Mouse (Mus musculus) embryonic facial prominence, embryonic 15.5 days (tissue): ENCODE measurements around the gene Rsph6a. TPM values are rescaled to one million over a fixed set of nuclear protein-coding genes. Genes with fewer than 3 reads are reported as not detected.

ENCODE experiments used
- ATAC-seq: fragments of 200-750 bp; cut with Nextera tagmentation; 2 replicates; pipeline ENCODE4 v1.8.0; 2017; ENCODE audit warnings: low read depth, moderate TSS enrichment; ENCODE audit not compliant: insufficient number of reproducible peaks, low FRiP score, low TSS enrichment
- H3K27ac ChIP-seq: fragments of 300-500 bp; sonication (generic); replicated peaks from 2 replicates; pipeline ENCODE4 v1.5.1; 2015; ENCODE audit warnings: mild to moderate bottlenecking, inconsistent platforms
- H3K27me3 ChIP-seq: fragments of 300-500 bp; sonication (generic); 2 replicates; pipeline ENCODE4 v1.6.1; 2015; ENCODE audit warnings: inconsistent platforms
- H3K36me3 ChIP-seq: fragments of 300-500 bp; sonication (generic); 2 replicates; pipeline ENCODE4 v1.6.1; 2015; ENCODE audit warnings: mild to moderate bottlenecking, inconsistent platforms
- H3K4me1 ChIP-seq: fragments of 300-500 bp; sonication (generic); 2 replicates; pipeline ENCODE4 v1.6.1; 2015; ENCODE audit warnings: inconsistent platforms
- H3K4me2 ChIP-seq: fragments of 300-500 bp; sonication (generic); replicated peaks from 2 replicates; pipeline ENCODE4 v1.6.1; 2015; ENCODE audit warnings: mild to moderate bottlenecking, inconsistent platforms
- H3K4me3 ChIP-seq: fragments of 300-500 bp; sonication (generic); replicated peaks from 2 replicates; pipeline ENCODE4 v1.5.1; 2015; ENCODE audit warnings: mild to moderate bottlenecking, inconsistent platforms
- H3K9ac ChIP-seq: fragments of 300-500 bp; sonication (generic); 2 replicates; pipeline ENCODE4 v1.6.1; 2015; ENCODE audit warnings: inconsistent platforms
- H3K9me3 ChIP-seq: fragments of 300-500 bp; sonication (generic); replicated peaks from 2 replicates; pipeline ENCODE4 v1.6.1; 2016; ENCODE audit warnings: inconsistent platforms
- WGBS: fragments of 180-500 bp; shearing (Covaris S2); methylation state at CpG from one replicate; pipeline ENCODE4 v1.1.7; 2015; 5-methylcytosine and 5-hydroxymethylcytosine counted together
- microRNA-seq: library from miRNA; unstranded; fragments of <30 nt; microRNA quantifications from one replicate; pipeline ENCODE4, GENCODE M21; 2016; ENCODE audit warnings: borderline number of aligned reads
- polyA plus RNA-seq: library from polyadenylated mRNA; unstranded; fragments of >200 nt; fragmentation: Nextera tagmentation; extraction: Ambion mirVana; gene quantifications from 2 replicates; pipeline ENCODE4 v1.2.1, GENCODE M21; 2015

The Rsph6a gene
- polyA plus RNA-seq, 1 experiment from 2014 or later, result not detected

- ATAC-seq, result no peak
- WGBS, result 90% methylated on average over 2 of the region's 2 CpGs
These were observed 50.0 kb downstream of the Rsph6a start for GRCm38 (mm10) chr7:19104486-19104885.

DNA sequence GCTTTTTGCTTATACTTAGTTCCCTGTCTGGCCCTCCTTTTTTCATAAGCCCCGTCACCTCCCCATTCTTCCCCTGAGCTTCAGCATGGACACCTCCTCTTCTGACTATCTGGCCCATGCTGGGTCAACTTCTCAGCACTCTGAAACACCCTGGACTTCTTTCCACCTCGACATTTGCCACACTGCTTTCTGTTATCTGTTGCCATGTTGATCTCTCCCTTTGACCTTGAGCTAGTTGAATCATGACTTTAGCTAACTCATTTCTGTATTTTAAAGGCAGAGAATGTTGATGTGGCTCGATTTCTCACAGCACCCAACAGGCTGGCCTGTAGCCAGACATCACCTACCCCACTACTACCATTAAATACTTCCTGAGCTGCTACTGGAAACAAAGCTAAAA lies 52.9 kb downstream of the Rsph6a start:
- H3K27ac ChIP-seq, result no peak overlapping the region
- 58% methylated on average over 3 of the region's 3 CpGs for WGBS
- H3K4me2 ChIP-seq, result no peak overlapping the region
- ATAC-seq, result no peak
- no peak overlapping the region for H3K4me3 ChIP-seq
- no peaks in the 10 kb centered on the region for H3K27me3 ChIP-seq
- H3K4me1 ChIP-seq, result no peaks in the 10 kb centered on the region
- H3K36me3 ChIP-seq, result no peaks in the 10 kb centered on the region
- no peaks in the 10 kb centered on the region for H3K9me3 ChIP-seq
- no peak overlapping the region for H3K9ac ChIP-seq

More at GRCm38 (mm10) chr7:19104486-19104885, 50.0 kb downstream of the Rsph6a start:
- no peak overlapping the region for H3K9ac ChIP-seq
- no peak overlapping the region for H3K27ac ChIP-seq
- H3K9me3 ChIP-seq, result no peaks in the 10 kb centered on the region
- H3K36me3 ChIP-seq, result no peaks in the 10 kb centered on the region
- H3K4me3 ChIP-seq, result no peak overlapping the region
- 0 out of 2 replicates have a peak, but pooled peaks cover 4% of the 10 kb centered on the region for H3K4me1 ChIP-seq
- no peaks in the 10 kb centered on the region for H3K27me3 ChIP-seq
- no peak overlapping the region for H3K4me2 ChIP-seq

GRCm38 (mm10) chr7:19109565-19109964 lies 55.1 kb downstream of the Rsph6a start:
- no peak for ATAC-seq
- Histone ChIP-seq H3K27ac (no peak overlapping the region), H3K4me3 (no peak overlapping the region), H3K36me3 (no peaks in the 10 kb centered on the region), H3K4me2 (no peak overlapping the region), H3K4me1 (no peaks in the 10 kb centered on the region), H3K9me3 (no peaks in the 10 kb centered on the region), H3K27me3 (no peaks in the 10 kb centered on the region), H3K9ac (no peak overlapping the region)
- 85% methylated on average over 1 of the region's 1 CpGs for WGBS

DNA sequence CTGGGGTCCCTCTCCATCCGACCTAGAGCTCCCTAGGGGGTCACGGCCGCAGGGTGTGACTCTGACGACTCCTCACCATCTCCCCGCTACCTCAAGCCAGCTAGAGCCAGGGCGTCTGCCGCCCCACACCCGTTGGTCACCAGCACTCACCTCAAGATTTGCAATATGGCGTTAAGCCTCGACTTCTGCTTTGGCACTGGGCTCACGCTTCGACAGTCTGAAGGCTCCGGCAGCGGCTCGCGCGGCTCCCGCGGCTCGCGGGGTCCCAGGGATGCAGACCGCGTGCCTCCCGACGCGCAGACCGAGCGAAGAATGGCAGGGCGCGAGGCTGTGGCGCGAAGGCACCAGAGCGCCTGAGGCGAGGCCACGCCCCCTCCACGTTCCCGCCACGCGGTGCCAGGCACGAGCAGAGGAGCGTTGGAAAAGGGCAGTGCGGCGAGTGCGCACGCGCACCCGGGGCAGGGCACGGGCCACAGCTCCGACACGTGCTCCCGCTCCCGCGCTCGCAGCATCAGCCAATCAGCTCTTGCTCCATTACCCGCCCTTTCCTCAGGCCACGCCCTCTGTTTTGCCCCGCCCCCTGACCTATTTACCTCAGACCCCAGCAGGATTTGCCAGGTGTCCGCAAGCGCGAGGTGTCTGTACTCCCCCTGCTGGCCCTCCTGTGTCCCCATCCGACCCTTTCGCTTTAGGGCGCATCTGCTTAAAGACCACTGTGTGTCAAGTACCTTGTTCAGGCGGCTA lies 63.7 kb downstream of the Rsph6a start, which contains the start of gene Gm4969:
Gene Gm4969, minus strand, starts transcription at position 341 of the 744 bp plus-strand sequence.
- no peak within 1 kb of the TSS for H3K27ac ChIP-seq
- peaks cover 24% of the 10 kb centered on the region for H3K4me1 ChIP-seq
- H3K27me3 ChIP-seq, result no peaks in the 10 kb centered on the region
- H3K9me3 ChIP-seq, result no peaks in the 10 kb centered on the region
- 22% methylated on average over 60 of the region's 64 CpGs for WGBS
- ATAC-seq, result no peak
- peak within 1 kb of the TSS; percentile 46 for H3K4me2 ChIP-seq
- H3K36me3 ChIP-seq, result no peaks in the 10 kb centered on the region
- no peak within 1 kb of the TSS for H3K9ac ChIP-seq
- peak within 1 kb of the TSS; percentile 25 for H3K4me3 ChIP-seq

DNA sequence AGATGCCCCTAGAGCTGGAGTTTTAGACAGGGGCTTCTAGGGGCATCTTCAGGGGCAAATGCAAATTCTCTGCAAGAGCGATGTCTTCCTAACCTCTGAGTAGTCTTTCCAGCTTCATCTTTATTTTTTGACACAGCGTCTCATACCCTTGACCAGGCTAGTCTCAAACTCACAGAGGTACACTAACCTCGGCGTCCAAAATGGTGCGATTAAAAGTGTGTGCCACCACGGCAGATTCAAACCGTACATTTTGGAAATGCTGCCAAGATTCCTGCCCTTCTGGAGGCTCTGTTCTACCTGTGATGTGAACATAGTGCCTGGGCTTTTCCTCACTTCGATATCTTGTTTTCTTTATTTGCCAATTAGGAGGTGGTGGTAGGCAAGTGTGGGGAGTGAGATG lies 64.6 kb downstream of the Rsph6a start:
- Histone ChIP-seq H3K27me3 (no peaks in the 10 kb centered on the region), H3K4me1 (peaks cover 24% of the 10 kb centered on the region), H3K36me3 (no peaks in the 10 kb centered on the region), H3K4me2 (no peak overlapping the region), H3K9me3 (no peaks in the 10 kb centered on the region), H3K9ac (no peak overlapping the region), H3K27ac (no peak overlapping the region), H3K4me3 (no peak overlapping the region)
- no peak for ATAC-seq
- 91% methylated on average over 8 of the region's 8 CpGs for WGBS

DNA sequence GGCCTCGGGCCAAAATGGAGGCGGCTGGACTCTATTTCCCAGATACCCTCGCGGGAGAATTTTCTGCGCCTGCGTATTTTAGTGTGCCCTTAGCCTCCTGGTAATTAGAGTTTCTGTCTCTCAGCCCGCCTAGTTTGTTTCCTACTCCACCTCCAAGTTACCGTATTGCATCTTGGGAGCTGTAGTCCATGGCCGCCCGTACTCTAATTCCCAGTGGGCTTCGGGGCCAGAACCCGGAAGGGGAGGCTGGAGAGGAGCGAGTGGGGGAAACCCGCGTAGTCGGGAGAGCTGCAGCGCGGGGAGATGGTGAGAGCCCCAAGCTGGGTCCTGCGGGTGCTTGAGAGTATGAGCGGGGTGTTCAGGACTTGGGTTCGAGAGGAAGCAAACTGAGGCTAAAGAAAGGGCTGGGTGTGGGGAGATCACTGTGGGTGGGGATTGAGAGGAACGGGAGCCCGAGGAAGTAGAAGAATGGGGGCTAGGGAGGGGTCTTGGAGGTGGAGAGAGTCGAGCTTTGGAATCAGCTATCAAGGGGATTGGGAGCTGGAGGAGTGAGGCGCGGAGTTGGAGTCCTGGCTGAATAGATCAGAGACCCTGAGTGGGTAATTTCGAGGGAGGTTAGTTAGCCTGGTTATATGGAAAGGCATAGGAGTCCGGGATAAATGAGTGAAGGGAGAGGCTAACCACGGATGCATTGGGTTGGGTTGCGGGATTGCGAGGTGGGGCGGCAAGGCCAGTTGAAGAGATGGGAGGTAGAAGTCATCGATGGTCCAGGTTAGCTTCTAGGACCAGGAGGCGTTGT lies 65.3 kb downstream of the Rsph6a start, which contains the start of gene Fbxo46:
Gene Fbxo46, plus strand, starts transcription at position 229 of the 799 bp plus-strand sequence.
- no peaks in the 10 kb centered on the region for H3K27me3 ChIP-seq
- H3K9ac ChIP-seq, result peak within 1 kb of the TSS; percentile 64
- peak within 1 kb of the TSS; percentile 66; the same call in 1 of the 2 replicates for H3K27ac ChIP-seq
- no peaks in the 10 kb centered on the region for H3K9me3 ChIP-seq
- WGBS, result 2% methylated on average over 34 of the region's 34 CpGs
- H3K4me3 ChIP-seq, result peak within 1 kb of the TSS; percentile 79
- no peaks in the 10 kb centered on the region for H3K36me3 ChIP-seq
- peak within 1 kb of the TSS; percentile 77 for H3K4me2 ChIP-seq
- peaks cover 24% of the 10 kb centered on the region for H3K4me1 ChIP-seq
- ATAC-seq, result peak; percentile 95

- ATAC-seq, result no peak
- no peaks in the 10 kb centered on the region for H3K27me3 ChIP-seq
- 92% methylated on average over 4 of the region's 4 CpGs for WGBS
These were observed 67.2 kb downstream of the Rsph6a start for GRCm38 (mm10) chr7:19121686-19122085.

More at GRCm38 (mm10) chr7:19121686-19122085, 67.2 kb downstream of the Rsph6a start:
- peaks cover 24% of the 10 kb centered on the region for H3K4me1 ChIP-seq
- H3K9me3 ChIP-seq, result no peaks in the 10 kb centered on the region
- H3K36me3 ChIP-seq, result no peaks in the 10 kb centered on the region
- no peak overlapping the region for H3K4me2 ChIP-seq
- no peak overlapping the region for H3K27ac ChIP-seq
- H3K4me3 ChIP-seq, result no peak overlapping the region
- H3K9ac ChIP-seq, result no peak overlapping the region

Small RNAs within 50 kb of the gene (microRNA-seq; reads per million reads assigned to microRNA genes)
- gene Mir3100, result not detected

Other genes starting within 250 kb of the Rsph6a start
- gene Psg17, start 233.1 kb upstream of the Rsph6a start, polyA plus RNA-seq, result not detected in 2 replicates
- 1.0 and 1.1 TPM in 2 replicates for gene Mill2, start 214.7 kb upstream of the Rsph6a start, polyA plus RNA-seq
- 9.7 and 16.3 TPM in 2 replicates for gene Pglyrp1, start 183.4 kb upstream of the Rsph6a start, polyA plus RNA-seq
- 31.8 and 40.3 TPM in 2 replicates for gene Ccdc61, start 144.3 kb upstream of the Rsph6a start, polyA plus RNA-seq
- 0.56 and 0.60 TPM in 2 replicates for gene Nova2, start 128.8 kb upstream of the Rsph6a start, polyA plus RNA-seq
- not detected in 2 replicates for gene Nanos2, start 67.3 kb upstream of the Rsph6a start, polyA plus RNA-seq
- gene Mypop, start 63.4 kb upstream of the Rsph6a start, polyA plus RNA-seq, result 5.9 and 6.3 TPM in 2 replicates
- gene Irf2bp1, start 50.6 kb upstream of the Rsph6a start, polyA plus RNA-seq, result 31.1 and 32.2 TPM in 2 replicates
- gene Foxa3, start 31.2 kb upstream of the Rsph6a start, polyA plus RNA-seq, result 0.58 and 1.3 TPM in 2 replicates
- 35.3 and 36.8 TPM in 2 replicates for gene Sympk, start 30.3 kb upstream of the Rsph6a start, polyA plus RNA-seq
- 18.7 and 20.1 TPM in 2 replicates for gene Dmwd, start 21.5 kb downstream of the Rsph6a start, polyA plus RNA-seq
- 42.4 and 60.4 TPM in 2 replicates for gene Dmpk, start 29.2 kb downstream of the Rsph6a start, polyA plus RNA-seq
- gene Six5, start 39.9 kb downstream of the Rsph6a start, polyA plus RNA-seq, result 12.7 and 14.7 TPM in 2 replicates
- gene Gm4969, start 63.7 kb downstream of the Rsph6a start, polyA plus RNA-seq, result 1.9 and 2.3 TPM in 2 replicates
- 14.7 and 16.3 TPM in 2 replicates for gene Fbxo46, start 65.2 kb downstream of the Rsph6a start, polyA plus RNA-seq
- 13.9 and 15.1 TPM in 2 replicates for gene Qpctl, start 94.6 kb downstream of the Rsph6a start, polyA plus RNA-seq
- gene Snrpd2, start 95.0 kb downstream of the Rsph6a start, polyA plus RNA-seq, result 139 and 140 TPM in 2 replicates
- gene Gipr, start 111.4 kb downstream of the Rsph6a start, polyA plus RNA-seq, result 0.68 and 1.1 TPM in 2 replicates
- gene Eml2, start 121.7 kb downstream of the Rsph6a start, polyA plus RNA-seq, result 10.4 and 12.8 TPM in 2 replicates
- 1.7 and 1.9 TPM in 2 replicates for gene Gpr4, start 157.8 kb downstream of the Rsph6a start, polyA plus RNA-seq
- gene Opa3, start 173.6 kb downstream of the Rsph6a start, polyA plus RNA-seq, result 30.8 and 32.5 TPM in 2 replicates
- gene Vasp, start 217.1 kb downstream of the Rsph6a start, polyA plus RNA-seq, result 85.2 TPM in 2 replicates
- gene Ppm1n, start 225.4 kb downstream of the Rsph6a start, polyA plus RNA-seq, result 0.14 and 0.41 TPM in 2 replicates
- gene Rtn2, start 227.9 kb downstream of the Rsph6a start, polyA plus RNA-seq, result 39.2 and 41.9 TPM in 2 replicates